Mouse (Mus musculus): ENCODE data around the gene Heca. TPM values are rescaled to one million over a fixed set of nuclear protein-coding genes. Genes with fewer than 3 reads are reported as not detected.
"Not testable (repeated sequence)": the region's sequence is repeated elsewhere in the genome, so short reads cannot be mapped to it uniquely, and the experiment has no call there.

Gene Heca
- total RNA-seq, 2 experiments from 2014 or later, result 12.5 to 26.3 TPM

DNA sequence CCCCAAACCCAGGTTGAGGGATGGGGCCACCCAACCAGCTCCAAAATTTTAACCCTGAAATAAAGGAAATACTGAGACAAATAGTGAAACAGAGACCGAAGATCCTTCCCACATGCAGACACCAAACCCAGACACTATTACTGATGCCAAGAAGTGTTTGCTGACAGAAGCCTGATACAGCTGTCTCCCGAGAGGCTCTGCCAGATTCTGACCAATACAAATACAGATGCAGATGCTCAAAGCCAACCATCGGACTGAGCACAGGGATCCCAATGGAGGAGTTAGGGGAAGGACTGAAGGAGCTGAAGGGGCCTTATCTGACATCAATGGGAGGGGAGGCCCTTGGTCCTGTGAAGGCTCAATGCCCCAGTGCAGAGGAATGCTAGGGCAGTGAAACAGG, 41.5 kb downstream of the Heca start:
- ATAC-seq (replicated peaks; ENCODE audit: low FRiP score, low TSS enrichment, poor library complexity, severe bottlenecking), result not testable (repeated sequence)

DNA sequence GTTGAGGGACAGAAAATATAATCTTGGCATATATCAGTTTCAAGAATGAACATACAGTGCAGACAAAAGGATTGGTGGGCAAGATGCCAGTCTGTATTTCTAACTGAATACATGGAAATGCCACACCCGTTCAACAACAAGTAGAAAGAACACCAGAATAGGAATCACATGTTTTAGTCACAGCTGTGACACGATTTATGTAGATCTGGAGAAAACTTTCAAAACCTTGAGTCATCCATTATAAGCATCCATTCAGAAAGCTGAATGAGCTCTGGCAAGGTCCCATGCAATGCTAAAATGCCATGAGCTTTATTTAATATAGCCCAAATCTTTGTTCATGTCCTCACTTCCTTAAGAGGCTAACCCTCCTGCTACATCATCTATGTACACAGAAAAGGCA, 44.4 kb downstream of the Heca start:
- no peak for ATAC-seq (replicated peaks; ENCODE audit: low FRiP score, low TSS enrichment, poor library complexity, severe bottlenecking)

DNA sequence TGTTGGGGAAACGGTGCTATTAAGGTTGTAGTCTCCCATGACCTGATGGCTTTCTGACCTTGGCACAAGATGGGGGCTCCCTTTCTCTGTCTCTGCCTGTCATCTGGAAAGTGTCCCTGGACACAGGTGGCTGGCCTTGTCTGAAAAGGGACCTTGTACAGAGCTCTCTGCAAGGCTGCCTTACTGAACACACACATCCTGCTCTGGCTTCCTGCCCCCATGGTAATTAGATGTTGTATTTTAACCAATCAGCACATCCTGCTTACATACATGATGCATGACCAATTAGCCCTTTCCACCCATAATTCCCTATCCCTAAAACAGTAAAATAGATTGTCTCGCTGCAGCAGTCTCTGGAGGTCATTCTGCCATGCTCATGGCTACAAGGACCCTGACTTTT, 67.1 kb downstream of the Heca start:
- no peak for ATAC-seq (replicated peaks; ENCODE audit: low FRiP score, low TSS enrichment, poor library complexity, severe bottlenecking)

DNA sequence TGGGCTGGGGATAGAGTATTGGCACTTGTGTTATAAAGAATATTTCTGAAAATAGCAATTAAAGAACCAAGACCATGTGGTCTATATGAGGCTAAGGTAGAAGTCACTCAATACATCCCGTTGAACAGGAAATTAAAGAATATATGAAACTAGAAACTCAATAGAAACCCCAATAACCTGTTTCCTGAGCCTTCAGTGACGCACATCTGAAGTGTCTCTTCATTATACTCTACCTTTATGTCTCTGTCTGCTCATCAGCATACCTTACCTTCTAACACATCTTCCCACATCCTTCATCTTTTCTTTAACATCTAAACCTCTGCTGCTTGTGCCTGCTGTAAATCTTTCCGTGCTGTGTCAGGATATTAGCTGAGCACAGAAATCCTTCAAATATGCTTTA, 67.8 kb downstream of the Heca start:
- no peak for ATAC-seq (replicated peaks; ENCODE audit: low FRiP score, low TSS enrichment, poor library complexity, severe bottlenecking)

DNA sequence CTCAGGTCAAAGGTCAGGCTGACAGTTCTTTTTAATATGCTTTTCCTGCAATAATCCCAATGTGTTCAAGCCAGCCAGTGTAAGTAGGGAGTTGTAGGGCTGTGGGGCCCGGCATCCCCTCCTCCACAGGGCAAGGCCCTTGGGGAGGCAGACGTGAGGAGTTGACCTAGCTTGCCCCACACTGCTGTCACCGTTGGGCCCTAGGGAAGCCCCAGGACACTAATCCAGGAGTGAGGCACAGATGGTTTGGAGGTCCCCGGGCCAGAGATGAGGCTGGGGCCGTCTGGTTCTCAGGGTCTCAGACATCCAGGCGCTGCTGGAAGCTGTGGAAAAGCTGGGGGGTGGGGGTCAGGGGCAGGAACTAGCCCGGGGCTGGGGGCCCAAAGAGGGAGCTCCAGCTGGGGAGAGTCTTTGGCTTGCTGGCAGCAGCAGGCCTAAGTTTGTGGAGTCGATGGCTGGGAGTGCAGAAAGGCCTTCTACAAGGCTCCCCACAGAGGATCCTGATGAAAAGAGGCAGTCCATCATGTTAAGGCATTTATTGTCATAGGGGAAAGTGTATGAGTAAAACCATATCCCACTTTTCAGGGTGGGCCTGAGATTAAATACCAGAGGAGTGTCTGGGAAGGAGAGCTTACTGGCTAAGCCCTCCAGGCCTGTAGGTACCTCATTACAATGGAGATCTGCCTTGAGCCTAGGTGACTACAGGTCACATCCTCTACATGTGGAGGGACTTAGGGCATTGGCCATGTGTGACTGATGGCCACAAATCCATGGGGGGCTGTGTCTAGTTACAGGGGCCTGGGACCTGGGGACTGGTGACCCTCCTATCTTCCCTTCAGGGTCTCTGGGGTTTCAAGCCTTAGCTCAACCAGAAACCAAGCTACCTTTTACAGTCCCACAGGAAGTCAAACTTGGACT, 69.6 kb downstream of the Heca start:
- ATAC-seq (replicated peaks; ENCODE audit: low FRiP score, low TSS enrichment, poor library complexity, severe bottlenecking), result no peak

DNA sequence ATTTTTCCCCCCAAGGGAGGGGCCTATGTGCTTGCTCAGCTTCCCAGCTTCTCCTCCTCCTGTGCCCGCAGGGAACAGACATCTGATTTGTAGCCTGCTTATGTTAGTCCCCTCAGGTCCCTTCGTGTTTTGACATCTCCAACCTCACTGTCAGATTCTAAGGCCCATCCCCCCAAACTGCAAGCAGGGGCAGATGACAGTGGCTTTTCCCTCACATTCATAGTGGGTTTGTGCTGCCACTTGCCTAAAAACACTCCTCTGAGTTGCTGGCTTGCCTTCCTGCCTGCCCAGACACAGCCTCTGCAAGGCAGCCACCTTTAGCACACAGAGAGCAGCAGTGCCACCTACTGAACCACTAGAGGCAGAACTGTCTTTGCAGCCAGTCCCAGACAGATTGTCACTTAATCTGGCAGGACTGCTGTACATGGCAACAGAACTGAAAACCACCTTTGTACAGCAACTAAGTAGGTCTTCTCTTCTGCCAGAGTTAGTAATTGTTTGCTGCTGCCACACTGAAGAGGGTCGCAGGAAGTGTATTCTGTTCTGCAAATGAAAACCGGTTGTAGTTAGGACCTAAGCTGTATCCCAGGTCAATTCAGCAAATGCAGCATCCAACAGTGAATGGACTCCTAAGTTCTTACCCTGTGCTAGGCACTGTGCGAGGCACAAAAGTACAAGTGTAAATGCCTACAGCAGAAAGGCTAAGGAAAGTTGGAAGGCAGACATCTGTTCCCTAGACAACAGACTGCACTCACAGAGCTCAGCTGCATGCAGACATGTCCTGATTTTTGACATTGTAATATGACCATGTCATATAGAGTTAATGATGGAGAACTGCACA, 77.8 kb downstream of the Heca start:
- ATAC-seq (replicated peaks; ENCODE audit: low FRiP score, low TSS enrichment, poor library complexity, severe bottlenecking), result peak; percentile 99

DNA sequence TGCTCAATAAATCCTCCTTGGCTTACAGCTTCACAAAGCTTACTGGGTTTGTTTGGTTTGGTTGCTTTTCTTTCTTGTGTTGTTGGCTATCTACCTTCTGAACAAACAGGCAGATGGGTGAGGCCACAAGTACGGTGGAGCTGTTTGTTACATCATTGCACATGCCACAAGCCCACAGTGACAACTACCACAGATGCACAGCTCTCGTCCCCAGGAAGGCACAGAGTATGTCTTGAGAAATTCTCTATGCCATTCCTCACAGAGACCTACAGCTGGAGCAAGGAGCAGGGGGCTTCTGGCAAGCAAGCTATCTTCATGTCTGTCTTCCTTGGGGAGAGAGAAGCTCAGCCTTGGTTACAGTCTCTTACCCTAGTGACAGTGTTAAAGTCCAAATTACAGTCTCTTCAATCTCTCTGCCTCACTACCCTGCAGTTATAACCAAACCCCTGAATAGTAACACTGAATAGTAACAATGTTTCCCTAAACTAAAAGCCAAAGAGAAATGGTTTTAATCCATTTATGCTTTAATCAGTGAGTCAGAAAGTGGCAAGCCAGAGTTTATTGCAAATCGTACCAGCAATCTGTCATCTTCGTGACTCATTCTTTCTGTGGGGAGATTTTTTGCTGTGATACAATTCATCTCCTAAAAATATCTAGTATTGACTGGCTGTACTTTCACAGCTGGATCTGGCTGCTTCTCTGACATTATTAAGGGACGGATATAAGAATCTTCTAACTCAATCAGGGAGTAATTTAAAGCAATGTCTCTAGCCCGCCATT, 87.0 kb downstream of the Heca start:
- ATAC-seq (replicated peaks; ENCODE audit: low FRiP score, low TSS enrichment, poor library complexity, severe bottlenecking), result no peak

DNA sequence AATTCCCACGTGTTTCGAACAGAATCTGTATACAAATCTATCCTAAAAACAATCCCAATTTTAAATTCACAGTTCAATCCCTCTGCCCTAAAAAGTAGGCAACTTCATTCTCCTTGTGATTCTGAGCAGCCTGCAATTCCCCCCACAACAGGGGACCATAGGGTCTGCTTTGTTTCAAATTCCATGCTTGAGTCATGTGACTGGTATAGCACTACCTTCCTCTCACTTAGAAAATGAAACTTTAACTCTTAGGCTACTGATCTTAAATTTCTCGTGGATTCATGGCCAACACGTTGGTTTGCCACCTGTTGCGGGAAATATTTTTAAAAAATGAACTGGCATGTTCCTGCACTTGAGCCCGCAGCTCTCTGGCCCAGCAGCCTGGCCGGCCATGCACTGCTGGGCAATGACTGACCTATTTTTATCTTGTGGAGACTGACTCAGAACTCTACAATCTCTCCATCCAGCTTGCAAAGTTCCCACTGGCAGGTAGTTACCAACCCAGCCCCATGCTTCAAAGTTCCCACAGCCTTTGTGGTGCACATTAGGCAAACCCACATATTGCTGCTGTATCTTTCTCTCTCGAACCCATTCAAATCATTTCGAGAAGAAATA, 90.1 kb downstream of the Heca start:
- no peak for ATAC-seq (replicated peaks; ENCODE audit: low FRiP score, low TSS enrichment, poor library complexity, severe bottlenecking)

DNA sequence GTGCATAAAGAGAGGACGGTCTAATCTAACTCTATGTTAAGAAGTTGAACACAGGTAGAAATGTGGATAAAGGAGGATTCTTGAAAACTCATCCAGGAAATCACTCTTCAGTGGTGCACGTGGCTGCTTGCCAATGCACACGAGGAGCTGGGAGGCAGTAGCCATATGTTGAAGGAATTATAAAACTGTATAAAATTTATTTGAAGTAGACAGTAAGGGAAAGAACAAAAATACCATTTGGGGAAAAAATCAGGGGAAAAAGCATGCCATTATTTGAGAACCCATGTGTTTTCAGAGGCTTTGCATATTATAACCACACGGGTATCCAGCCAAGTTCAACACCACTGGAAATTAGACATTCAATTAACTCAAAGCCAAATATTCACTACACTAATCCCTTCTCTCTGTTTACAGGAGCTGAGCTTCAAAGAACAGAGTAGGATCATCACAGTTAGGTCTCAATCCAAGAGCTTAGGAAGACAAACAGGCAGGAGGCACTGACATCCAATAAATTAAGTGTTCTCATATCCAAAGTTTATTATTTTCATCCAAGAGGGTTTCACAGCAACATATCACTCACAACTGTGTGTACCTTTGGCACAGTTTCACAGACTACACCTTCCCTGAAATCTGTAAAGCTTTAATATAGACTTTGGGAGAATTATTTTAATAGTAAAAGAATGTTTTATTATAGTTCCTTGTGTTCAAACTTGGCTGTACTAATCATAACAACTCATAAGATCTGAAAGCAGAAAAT, 102.9 kb downstream of the Heca start:
- no peak for ATAC-seq (replicated peaks; ENCODE audit: low FRiP score, low TSS enrichment, poor library complexity, severe bottlenecking)

DNA sequence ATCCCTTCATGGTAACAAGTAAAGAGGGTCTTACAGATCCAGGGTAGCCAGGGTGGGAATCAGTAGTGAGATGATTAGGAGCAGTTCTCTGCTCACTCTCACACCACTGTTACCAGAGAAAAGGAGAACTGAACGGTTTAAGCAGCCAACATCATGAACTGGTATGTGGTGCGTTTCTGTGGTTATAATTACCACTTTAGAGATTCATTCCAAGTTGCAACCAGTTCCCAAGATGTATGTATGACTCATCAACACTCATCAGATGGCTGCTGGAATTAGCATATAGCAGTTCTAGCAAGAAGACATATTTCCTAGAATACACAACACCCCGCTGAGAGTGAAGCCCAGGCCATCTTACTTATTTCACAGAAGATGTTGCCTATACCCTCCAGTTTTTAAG, 105.8 kb downstream of the Heca start:
- no peak for ATAC-seq (replicated peaks; ENCODE audit: low FRiP score, low TSS enrichment, poor library complexity, severe bottlenecking)

DNA sequence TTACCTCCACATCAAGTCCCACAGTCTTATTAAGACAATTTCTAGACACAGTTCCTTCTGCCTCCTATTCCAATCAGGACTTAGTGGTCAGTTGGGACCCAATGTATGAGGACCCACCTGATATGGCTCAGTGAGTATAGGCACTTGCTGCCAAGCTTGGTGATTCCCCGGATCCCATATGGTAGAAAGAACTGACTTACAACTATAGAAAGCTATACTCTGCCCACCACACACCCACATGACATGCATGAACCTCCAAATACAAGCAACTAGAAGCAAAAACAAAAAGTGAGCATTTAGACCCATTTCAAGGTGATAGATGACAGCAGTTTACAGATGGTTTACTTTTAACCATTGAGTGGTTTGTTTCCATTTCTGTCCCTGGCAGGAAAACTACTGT, 111.6 kb downstream of the Heca start:
- ATAC-seq (replicated peaks; ENCODE audit: low FRiP score, low TSS enrichment, poor library complexity, severe bottlenecking), result no peak

DNA sequence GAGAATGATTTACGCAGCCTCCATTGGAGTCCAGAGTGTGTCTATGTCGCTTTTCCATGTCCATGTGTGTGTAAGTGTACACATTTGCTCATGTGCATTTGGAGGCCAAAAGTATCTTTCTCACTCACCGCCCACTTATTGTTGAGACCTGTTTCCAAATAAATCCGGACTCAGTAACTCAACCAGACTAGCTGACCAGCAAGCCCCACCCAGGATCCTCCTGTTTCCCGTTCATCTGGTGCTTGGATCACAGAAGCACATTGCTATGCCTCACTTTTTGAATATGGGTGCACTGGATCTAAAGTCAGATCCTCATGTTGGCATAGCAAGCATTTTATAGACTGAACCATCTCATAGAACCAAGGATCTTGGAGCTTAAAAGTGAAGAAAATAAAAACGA, 112.8 kb downstream of the Heca start:
- ATAC-seq (replicated peaks; ENCODE audit: low FRiP score, low TSS enrichment, poor library complexity, severe bottlenecking), result no peak

DNA sequence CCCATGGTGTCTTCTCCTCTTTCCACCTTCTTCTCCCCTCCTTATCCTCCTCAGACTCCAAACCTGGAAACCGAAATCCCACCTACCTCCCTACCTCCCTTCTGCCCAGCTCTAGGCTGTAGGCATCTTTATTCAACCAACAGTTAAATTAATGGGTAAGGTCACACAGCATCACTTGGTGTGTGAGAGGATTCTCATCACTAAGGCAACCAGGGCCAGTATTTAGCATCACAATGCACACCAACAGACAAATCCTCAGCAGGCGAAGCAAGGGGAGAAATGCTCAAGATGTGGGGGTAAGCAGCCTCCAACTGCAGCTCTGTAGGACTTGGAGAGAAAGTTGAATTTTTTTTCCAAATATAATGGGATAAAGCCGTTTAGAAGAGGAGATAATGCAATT, 116.8 kb downstream of the Heca start:
- no peak for ATAC-seq (replicated peaks; ENCODE audit: low FRiP score, low TSS enrichment, poor library complexity, severe bottlenecking)

DNA sequence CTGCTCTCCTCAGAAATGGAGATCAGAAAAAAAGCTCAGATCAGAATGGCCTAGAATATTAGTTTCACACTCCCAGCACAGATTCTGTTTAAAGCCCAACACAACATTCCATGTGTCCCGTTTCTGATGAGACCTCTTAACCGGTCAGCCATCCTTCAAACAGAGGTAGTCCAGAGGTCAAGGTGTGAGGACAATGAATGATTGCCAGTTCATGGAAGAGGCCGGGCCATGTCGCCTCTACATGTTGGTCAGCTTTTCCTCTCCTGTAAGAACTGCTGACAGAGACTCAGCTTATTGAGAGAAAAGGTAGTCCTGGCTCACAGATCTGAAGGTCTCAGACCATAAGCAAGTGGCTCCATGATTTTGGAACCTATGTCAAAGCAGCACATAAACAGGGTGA, 118.7 kb downstream of the Heca start:
- ATAC-seq (replicated peaks; ENCODE audit: low FRiP score, low TSS enrichment, poor library complexity, severe bottlenecking), result no peak

DNA sequence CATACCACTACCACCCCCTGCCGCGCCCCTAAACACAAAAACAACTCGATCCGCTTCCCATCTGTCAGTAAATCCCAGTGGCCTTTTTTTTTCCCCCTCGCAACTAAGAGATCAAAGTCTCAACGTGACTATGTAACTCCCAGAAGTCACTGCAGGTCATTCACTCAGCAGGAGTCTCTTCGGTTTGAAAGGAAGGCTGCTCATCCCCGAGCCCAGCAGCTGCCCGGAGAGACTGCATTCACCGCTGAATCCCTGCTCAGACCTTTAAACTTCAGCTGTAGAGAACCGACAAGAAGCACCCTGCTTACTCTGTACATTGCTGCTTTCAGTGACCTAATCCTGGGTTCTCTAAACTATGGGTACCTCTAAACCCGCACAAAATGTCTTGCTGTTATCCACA, 120.5 kb downstream of the Heca start:
- ATAC-seq (replicated peaks; ENCODE audit: low FRiP score, low TSS enrichment, poor library complexity, severe bottlenecking), result no peak

DNA sequence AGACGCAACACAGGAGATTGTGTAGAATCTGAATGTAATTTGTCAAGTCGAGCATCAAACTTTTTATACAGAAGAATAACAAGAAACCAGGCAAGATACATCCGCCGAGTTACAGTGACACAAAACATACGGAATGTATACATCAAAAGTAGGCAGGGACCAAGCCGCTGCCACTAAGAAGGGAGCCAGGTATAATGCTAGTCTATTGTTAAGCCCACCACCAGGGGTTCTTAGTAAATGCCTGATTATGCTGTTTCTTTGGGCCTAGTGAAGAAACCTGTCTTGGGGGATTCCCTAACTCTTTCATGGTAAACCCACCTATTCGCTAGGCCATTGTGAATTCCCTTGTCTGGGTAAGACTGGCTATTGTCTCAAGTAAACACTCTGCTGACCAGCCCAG, 127.4 kb downstream of the Heca start:
- ATAC-seq (replicated peaks; ENCODE audit: low FRiP score, low TSS enrichment, poor library complexity, severe bottlenecking), result not testable (repeated sequence)
